Mouse (Mus musculus) thymus, adult 2 months (tissue): ENCODE measurements around the gene Tiam2.

Experiments used
- CTCF ChIP-seq: fragments of 200-500 bp; IDR thresholded peaks from 2 replicates; pipeline ENCODE4 v1.5.1; 2012; ENCODE audit warnings: mild to moderate bottlenecking, control low read depth, low read length, moderate library complexity, borderline replicate concordance; ENCODE audit not compliant: control insufficient read depth, poor library complexity, insufficient read depth; ENCODE audit errors: extremely low read depth
- POLR2A ChIP-seq: fragments of 200-500 bp; IDR thresholded peaks from 2 replicates; pipeline ENCODE4 v1.6.1; 2012; ENCODE audit warnings: mild to moderate bottlenecking, low read length, control low read depth, moderate library complexity; ENCODE audit not compliant: control insufficient read depth, poor library complexity, insufficient read depth; ENCODE audit errors: extremely low read depth

DNA sequence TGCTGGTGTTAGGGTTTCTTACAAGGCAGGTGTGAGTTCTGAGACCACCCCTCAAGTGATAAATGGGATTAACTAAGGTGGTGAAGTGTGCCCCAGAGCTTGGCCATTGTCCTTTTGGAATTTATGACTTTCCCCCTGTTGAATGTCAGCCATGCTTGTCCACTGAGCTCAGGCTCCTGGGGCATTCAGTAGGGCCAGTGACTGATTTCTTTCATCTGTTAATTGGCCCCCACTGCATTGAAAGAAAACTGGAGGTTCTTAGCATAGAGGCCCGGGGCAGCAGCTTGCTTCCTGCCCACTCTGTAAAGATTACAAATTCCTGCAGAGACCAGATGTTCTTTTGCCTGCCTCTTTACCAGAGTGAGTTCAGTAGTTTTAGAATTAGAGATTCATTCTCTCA lies 80.7 kb downstream of the Tiam2 start:
- TF ChIP-seq CTCF, result no peak
- no peak for TF ChIP-seq POLR2A
